Mouse (Mus musculus): Measurements from ENCODE around the gene Usp18.

- TF ChIP-seq MAX (IDR thresholded peaks at IDR 0.05), result no peak
- no peak for TF ChIP-seq CTCF (IDR thresholded peaks at IDR 0.05; ENCODE audit: control insufficient read depth, insufficient read depth, insufficient read length)
- no peak for TF ChIP-seq MYOD1 (IDR thresholded peaks at IDR 0.05; ENCODE audit: control insufficient read depth, insufficient read length, low read depth)
Measured at GRCm38 (mm10) chr6:121220181-121220580, 25.5 kb upstream of the Usp18 start.
